Mouse (Mus musculus) adrenal gland (tissue): Measurements from ENCODE around the gene Eme1.

ENCODE experiments used
- intact Hi-C: fragments of 180-260 bp; cut with DNase I; formaldehyde crosslinking; loops from one replicate; pipeline ENCODE4 v1.15.1; 2025

Gene Eme1

DNA sequence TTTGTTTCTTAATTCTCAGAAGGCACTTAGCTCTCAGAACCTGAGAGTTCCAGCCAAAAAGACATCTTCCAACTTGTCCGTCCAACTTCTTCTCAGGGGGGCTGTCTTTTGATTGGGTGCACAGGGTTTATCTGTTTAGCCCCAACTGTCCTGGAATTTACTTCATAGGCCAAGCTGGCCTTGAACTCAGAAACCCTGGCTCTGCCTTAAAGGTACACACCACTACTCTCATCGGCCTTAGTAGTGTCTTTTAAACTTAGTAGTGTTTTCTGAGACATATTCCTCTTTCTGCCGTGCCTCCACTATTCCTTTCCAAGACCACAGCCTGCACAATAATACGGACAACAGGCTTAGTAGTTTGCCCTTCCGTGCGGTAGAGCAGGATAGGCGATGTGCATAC is 53.3 kb downstream of the Eme1 start:
- intact Hi-C loops, result no loop called here

DNA sequence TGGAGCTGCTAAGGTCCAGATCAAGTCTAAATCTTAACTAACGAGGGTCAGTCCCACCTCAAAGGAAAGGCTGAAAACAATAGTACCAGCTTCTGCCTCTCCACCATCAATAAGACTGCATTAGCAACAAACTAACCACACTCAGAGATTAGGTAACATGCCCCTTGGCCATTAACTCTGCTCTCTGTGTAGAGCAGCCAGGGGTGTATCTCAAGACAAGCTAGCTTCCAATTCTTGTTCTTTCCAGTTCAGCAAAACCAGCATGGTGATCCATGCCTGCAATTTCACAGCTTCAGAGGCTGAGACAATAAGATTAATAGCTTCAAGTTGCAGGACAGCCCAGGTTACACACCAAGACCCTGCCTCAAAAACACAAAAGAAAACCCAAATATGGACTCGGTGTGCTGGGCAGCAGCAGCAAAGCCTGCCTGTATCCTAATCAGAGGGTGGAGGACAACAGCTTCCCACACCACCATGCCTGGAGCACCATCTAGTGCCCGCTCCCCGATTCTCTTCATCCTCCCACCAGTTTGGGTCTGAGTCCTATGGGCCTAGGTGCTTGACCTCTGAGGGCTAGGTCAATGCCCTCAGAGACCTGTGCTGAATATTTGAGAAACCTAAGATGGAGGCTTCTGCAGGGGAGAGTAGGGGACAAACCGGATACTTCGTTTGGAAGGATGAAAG is 55.2 kb downstream of the Eme1 start:
- intact Hi-C loops, result no loop called here

GRCm38 (mm10) chr11:94597319-94597718 is 56.4 kb downstream of the Eme1 start:
- intact Hi-C loops, result no loop called here

GRCm38 (mm10) chr11:94596311-94596852 is 57.4 kb downstream of the Eme1 start:
- intact Hi-C loops, result no loop called here
